Mouse (Mus musculus): ENCODE measurements at regions not wholly inside any gene's neighbourhood (a gene's known extent, or its start where the extent isn't known, plus 50 kb on each side); places are given as distances from the start of the nearest gene placed in this dataset.

- DNase-seq: no peak
Observed at GRCm38 (mm10) chr12:14088960-14089359, 62.9 kb downstream of the Fam84a start.

GRCm38 (mm10) chr12:14082771-14083170 is 69.1 kb downstream of the Fam84a start:
- DNase-seq: no peak

- no peak for DNase-seq
Observed at GRCm38 (mm10) chr12:14079892-14080291, 72.0 kb downstream of the Fam84a start.

- no peak for DNase-seq
Observed at GRCm38 (mm10) chr12:14069049-14069448, 82.8 kb downstream of the Fam84a start.

GRCm38 (mm10) chr12:14065401-14065800 is 86.5 kb downstream of the Fam84a start:
- peak in 1 of 2 experiments; percentile 29 for DNase-seq

GRCm38 (mm10) chr12:14063276-14063675 is 88.6 kb downstream of the Fam84a start:
- no peak for DNase-seq

GRCm38 (mm10) chr12:14056116-14056515 is 95.7 kb downstream of the Fam84a start:
- no peak for DNase-seq

- no peak for DNase-seq
Observed at GRCm38 (mm10) chr12:14032363-14032762, 119.5 kb downstream of the Fam84a start.

- no peak for DNase-seq
Observed at GRCm38 (mm10) chr12:14015271-14015670, 136.6 kb downstream of the Fam84a start.

GRCm38 (mm10) chr12:14005991-14006390 is 145.9 kb downstream of the Fam84a start:
- no peak for DNase-seq

GRCm38 (mm10) chr12:14001672-14002071 is 150.2 kb downstream of the Fam84a start:
- DNase-seq: no peak

GRCm38 (mm10) chr12:13984396-13984776 is 167.5 kb downstream of the Fam84a start:
- DNase-seq: no peak

GRCm38 (mm10) chr12:13983631-13984395 is 168.0 kb downstream of the Fam84a start:
- DNase-seq: no peak

GRCm38 (mm10) chr12:13964537-13964936 is 187.3 kb downstream of the Fam84a start:
- DNase-seq: no peak

- no peak for DNase-seq
Observed at GRCm38 (mm10) chr12:13939494-13939893, 212.4 kb downstream of the Fam84a start.

- no peak for DNase-seq
Observed at GRCm38 (mm10) chr12:13921066-13921465, 230.8 kb downstream of the Fam84a start.

GRCm38 (mm10) chr12:13883317-13883716 is 268.5 kb downstream of the Fam84a start:
- DNase-seq: no peak

GRCm38 (mm10) chr12:13869161-13869560 is 282.7 kb downstream of the Fam84a start:
- DNase-seq: no peak

- no peak for DNase-seq
Observed at GRCm38 (mm10) chr12:13861226-13861625, 290.6 kb downstream of the Fam84a start.

GRCm38 (mm10) chr12:13844532-13845485 is 307.0 kb downstream of the Fam84a start:
- peak; percentile 27 to 34 for DNase-seq

GRCm38 (mm10) chr12:13843423-13844080 is 308.3 kb downstream of the Fam84a start:
- DNase-seq: no peak

GRCm38 (mm10) chr12:13841238-13841637 is 310.6 kb downstream of the Fam84a start:
- DNase-seq: no peak

- DNase-seq: no peak
Observed at GRCm38 (mm10) chr12:13834723-13835122, 317.1 kb downstream of the Fam84a start.
